Mouse (Mus musculus) heart, embryonic 16.5 days (tissue): Measurements from ENCODE around the gene Pnck. TPM values are rescaled to one million over a fixed set of nuclear protein-coding genes. Genes with fewer than 3 reads are reported as not detected.

Source experiments
- ATAC-seq: fragments of 200-750 bp; cut with Nextera tagmentation; replicated peaks from 2 replicates; pipeline ENCODE4 v1.8.0; 2017; ENCODE audit warnings: moderate number of reproducible peaks; ENCODE audit not compliant: insufficient read depth, low FRiP score; ENCODE audit errors: extremely low read depth
- H3K27ac ChIP-seq: fragments of 300-500 bp; sonication (generic); 2 replicates; pipeline ENCODE4 v1.5.1; 2014; ENCODE audit warnings: mild to moderate bottlenecking, low read length, control low read depth, moderate library complexity
- H3K27me3 ChIP-seq: fragments of 300-500 bp; sonication (generic); 2 replicates; pipeline ENCODE4 v1.6.1; 2014; ENCODE audit warnings: low read length, mixed read lengths; ENCODE audit not compliant: control insufficient read depth, insufficient read depth
- H3K36me3 ChIP-seq: fragments of 300-500 bp; sonication (generic); 2 replicates; pipeline ENCODE4 v1.6.1; 2014; ENCODE audit not compliant: control insufficient read depth, insufficient read depth
- H3K4me1 ChIP-seq: fragments of 300-500 bp; sonication (generic); 2 replicates; pipeline ENCODE4 v1.6.1; 2014; ENCODE audit warnings: low read length, mixed read lengths; ENCODE audit not compliant: control insufficient read depth, insufficient read depth
- H3K4me2 ChIP-seq: fragments of 300-500 bp; sonication (generic); 2 replicates; pipeline ENCODE4 v1.6.1; 2014; ENCODE audit warnings: low read depth, mild to moderate bottlenecking, control low read depth, low read length
- H3K4me3 ChIP-seq: fragments of 300-500 bp; sonication (generic); 2 replicates; pipeline ENCODE4 v1.5.1; 2014; ENCODE audit warnings: mild to moderate bottlenecking, control low read depth, low read length
- H3K9ac ChIP-seq: fragments of 300-500 bp; sonication (generic); 2 replicates; pipeline ENCODE4 v1.6.1; 2014; ENCODE audit warnings: low read length, control low read depth
- H3K9me3 ChIP-seq: fragments of 300-500 bp; sonication (generic); replicated peaks from 2 replicates; pipeline ENCODE4 v1.6.1; 2016; ENCODE audit warnings: low read length; ENCODE audit not compliant: control insufficient read depth
- WGBS: fragments of 180-500 bp; shearing (Covaris S2); extraction: QIAGEN DNeasy Blood & Tissue Kit; methylation state at CpG from one replicate; pipeline ENCODE4 v1.1.7; 2014; 5-methylcytosine and 5-hydroxymethylcytosine counted together
- polyA plus RNA-seq: library from polyadenylated mRNA; unstranded; fragments of >200 nt; fragmentation: Nextera tagmentation; extraction: Ambion mirVana; gene quantifications from 2 replicates; pipeline ENCODE4 v1.2.1, GENCODE M21; 2015

Gene Pnck
- polyA plus RNA-seq = 9.1 and 11.1 TPM in 2 replicates

GRCm38 (mm10) chrX:73659575-73660283, at the start of gene Pnck:
Pnck (minus strand) TSS chrX:73660117.
- WGBS = 16% methylated on average over 52 of the region's 57 CpGs
- no peak within 1 kb of the TSS for H3K27ac ChIP-seq

GRCm38 (mm10) chrX:73700472-73700871, 40.6 kb upstream of the Pnck start:
- Histone ChIP-seq H3K9ac (no peak overlapping the region), H3K36me3 (0 out of 2 replicates have a peak, but pooled peaks cover 4% of the 10 kb centered on the region), H3K4me2 (no peak overlapping the region), H3K4me1 (no peaks in the 10 kb centered on the region), H3K27ac (no peak overlapping the region), H3K9me3 (no peaks in the 10 kb centered on the region), H3K4me3 (no peak overlapping the region), H3K27me3 (no peaks in the 10 kb centered on the region)
- WGBS = 82% methylated on average over 1 of the region's 1 CpGs
- no peak for ATAC-seq

More at GRCm38 (mm10) chrX:73659575-73660283, at the start of gene Pnck:
- 0 out of 2 replicates have a peak, but pooled peaks cover 3% of the 10 kb centered on the region for H3K9me3 ChIP-seq
- peak within 1 kb of the TSS; percentile 70 for H3K9ac ChIP-seq
- ATAC-seq = peak; percentile 42; the same call in 1 of the 2 replicates
- no peaks in the 10 kb centered on the region for H3K36me3 ChIP-seq
- peak within 1 kb of the TSS; percentile 80 for H3K4me2 ChIP-seq
- H3K4me3 ChIP-seq = peak within 1 kb of the TSS; percentile 57
- H3K4me1 ChIP-seq = no peaks in the 10 kb centered on the region; the same call in 1 of the 2 replicates
- H3K27me3 ChIP-seq = no peaks in the 10 kb centered on the region

- Histone ChIP-seq H3K36me3 (peaks cover 11% of the 10 kb centered on the region; the same call in 1 of the 2 replicates), H3K9me3 (no peaks in the 10 kb centered on the region), H3K27me3 (no peaks in the 10 kb centered on the region), H3K27ac (no peak overlapping the region), H3K4me3 (no peak overlapping the region), H3K9ac (no peak overlapping the region), H3K4me2 (no peak overlapping the region), H3K4me1 (no peaks in the 10 kb centered on the region)
- peak; percentile 79 for ATAC-seq
- WGBS = 44% methylated on average over 5 of the region's 5 CpGs
Measured at GRCm38 (mm10) chrX:73690917-73691629, 31.2 kb upstream of the Pnck start.

GRCm38 (mm10) chrX:73685629-73686028, 25.7 kb upstream of the Pnck start:
- peak; percentile 84 for ATAC-seq
- Histone ChIP-seq H3K27me3 (no peaks in the 10 kb centered on the region), H3K4me2 (no peak overlapping the region), H3K9ac (peak overlapping the region; percentile 61), H3K9me3 (no peaks in the 10 kb centered on the region), H3K4me1 (no peaks in the 10 kb centered on the region), H3K4me3 (no peak overlapping the region), H3K27ac (peak overlapping the region; percentile 88), H3K36me3 (peaks cover 13% of the 10 kb centered on the region; the same call in 1 of the 2 replicates)
- 52% methylated on average over 3 of the region's 3 CpGs for WGBS

- Histone ChIP-seq H3K9ac (no peak overlapping the region), H3K4me1 (no peaks in the 10 kb centered on the region), H3K4me3 (no peak overlapping the region), H3K27ac (peak overlapping the region; percentile 88), H3K4me2 (no peak overlapping the region), H3K36me3 (peaks cover 13% of the 10 kb centered on the region; the same call in 1 of the 2 replicates), H3K9me3 (no peaks in the 10 kb centered on the region), H3K27me3 (no peaks in the 10 kb centered on the region)
- ATAC-seq = no peak
Measured at GRCm38 (mm10) chrX:73684978-73685377, 25.1 kb upstream of the Pnck start.

GRCm38 (mm10) chrX:73684156-73684555, 24.2 kb upstream of the Pnck start:
- H3K4me2 ChIP-seq = no peak overlapping the region
- 92% methylated on average over 2 of the region's 2 CpGs for WGBS
- no peaks in the 10 kb centered on the region for H3K27me3 ChIP-seq
- ATAC-seq = no peak
- H3K9ac ChIP-seq = no peak overlapping the region
- H3K4me3 ChIP-seq = no peak overlapping the region
- H3K9me3 ChIP-seq = no peaks in the 10 kb centered on the region
- peaks cover 13% of the 10 kb centered on the region; the same call in 1 of the 2 replicates for H3K36me3 ChIP-seq
- no peak overlapping the region for H3K27ac ChIP-seq
- no peaks in the 10 kb centered on the region for H3K4me1 ChIP-seq

- H3K4me1 ChIP-seq = peaks cover 9% of the 10 kb centered on the region; the same call in 1 of the 2 replicates
- 94% methylated on average over 4 of the region's 4 CpGs for WGBS
- ATAC-seq = no peak
- H3K4me2 ChIP-seq = no peak overlapping the region
- no peaks in the 10 kb centered on the region for H3K9me3 ChIP-seq
- no peak overlapping the region for H3K4me3 ChIP-seq
- H3K27me3 ChIP-seq = no peaks in the 10 kb centered on the region; the same call in 1 of the 2 replicates
- H3K27ac ChIP-seq = no peak overlapping the region
- H3K36me3 ChIP-seq = 0 out of 2 replicates have a peak, but pooled peaks cover 2% of the 10 kb centered on the region
- H3K9ac ChIP-seq = no peak overlapping the region
Measured at GRCm38 (mm10) chrX:73676668-73677067, 16.8 kb upstream of the Pnck start.

- Histone ChIP-seq H3K27me3 (no peaks in the 10 kb centered on the region; the same call in 1 of the 2 replicates), H3K4me1 (peaks cover 9% of the 10 kb centered on the region; the same call in 1 of the 2 replicates), H3K4me2 (peak overlapping the region; percentile 66), H3K9ac (peak overlapping the region; percentile 87), H3K4me3 (peak overlapping the region; percentile 72), H3K27ac (peak overlapping the region; percentile 46), H3K9me3 (no peaks in the 10 kb centered on the region), H3K36me3 (0 out of 2 replicates have a peak, but pooled peaks cover 2% of the 10 kb centered on the region)
- 67% methylated on average over 2 of the region's 2 CpGs for WGBS
- no peak for ATAC-seq
Measured at GRCm38 (mm10) chrX:73675231-73675630, 15.3 kb upstream of the Pnck start.
